Mouse (Mus musculus) kidney, adult 2 months (tissue): Measurements from ENCODE around the gene Rrp36.

Experiments used
- CTCF ChIP-seq: fragments of 200-500 bp; conservative IDR thresholded peaks from 2 replicates; pipeline ENCODE4 v1.5.1; 2011; ENCODE audit warnings: low read depth, mild to moderate bottlenecking, control low read depth, low read length, moderate library complexity, mixed read lengths; ENCODE audit not compliant: insufficient read depth, insufficient read length
- POLR2A ChIP-seq: fragments of 200-500 bp; IDR thresholded peaks from one replicate; pipeline ENCODE4 v1.6.1; 2011; ENCODE audit warnings: low read depth, low read length, control low read depth

GRCm38 (mm10) chr17:46681466-46682118 lies 7.4 kb upstream of the Rrp36 start:
- TF ChIP-seq CTCF (no peak), POLR2A (no peak)
